Mouse (Mus musculus) kidney, adult 2 months (tissue): Measurements from ENCODE around the gene Isx. TPM values are rescaled to one million over a fixed set of nuclear protein-coding genes. Genes with fewer than 3 reads are reported as not detected.

ENCODE experiments used
- DNase-seq: peaks from one replicate; pipeline ENCODE4 v3.0.0; 2021
- H3K27ac ChIP-seq: fragments of 200-500 bp; 2 replicates; pipeline ENCODE4 v1.5.1; 2012; ENCODE audit warnings: low read depth, low read length, control low read depth, inconsistent platforms; ENCODE audit not compliant: insufficient read depth
- H3K27me3 ChIP-seq: fragments of 200-500 bp; replicated peaks from 2 replicates; pipeline ENCODE4 v1.6.1; 2012; ENCODE audit warnings: mild to moderate bottlenecking, moderate library complexity, low read length, inconsistent platforms; ENCODE audit not compliant: control insufficient read depth, insufficient read depth
- H3K36me3 ChIP-seq: fragments of 200-500 bp; 2 replicates; pipeline ENCODE4 v1.6.1; 2012; ENCODE audit warnings: mild to moderate bottlenecking, moderate library complexity, low read length, inconsistent platforms; ENCODE audit not compliant: control insufficient read depth, insufficient read depth
- H3K4me1 ChIP-seq: fragments of 200-500 bp; 2 replicates; pipeline ENCODE4 v1.6.1; 2011; ENCODE audit warnings: low read length; ENCODE audit not compliant: control insufficient read depth, insufficient read depth
- H3K4me3 ChIP-seq: fragments of 200-500 bp; 2 replicates; pipeline ENCODE4 v1.5.1; 2011; ENCODE audit warnings: mild to moderate bottlenecking, low read depth, low read length, control low read depth; ENCODE audit not compliant: insufficient read depth
- CTCF ChIP-seq: fragments of 200-500 bp; conservative IDR thresholded peaks from 2 replicates; pipeline ENCODE4 v1.5.1; 2011; ENCODE audit warnings: low read depth, mild to moderate bottlenecking, control low read depth, low read length, moderate library complexity, mixed read lengths; ENCODE audit not compliant: insufficient read depth, insufficient read length
- POLR2A ChIP-seq: fragments of 200-500 bp; IDR thresholded peaks from one replicate; pipeline ENCODE4 v1.6.1; 2011; ENCODE audit warnings: low read depth, low read length, control low read depth
- WGBS: fragments of 180-500 bp; shearing (Covaris S2); methylation state at CpG from one replicate; pipeline ENCODE4 v1.1.7; 2018; 5-methylcytosine and 5-hydroxymethylcytosine counted together
- polyA plus RNA-seq: library from polyadenylated mRNA; depleted of rRNA; stranded (reverse); fragments of >200 nt; gene quantifications from 2 replicates; pipeline ENCODE4 v1.2.3, GENCODE M21; 2012; rRNA removed

The Isx gene
- not detected in 2 replicates for polyA plus RNA-seq

DNA sequence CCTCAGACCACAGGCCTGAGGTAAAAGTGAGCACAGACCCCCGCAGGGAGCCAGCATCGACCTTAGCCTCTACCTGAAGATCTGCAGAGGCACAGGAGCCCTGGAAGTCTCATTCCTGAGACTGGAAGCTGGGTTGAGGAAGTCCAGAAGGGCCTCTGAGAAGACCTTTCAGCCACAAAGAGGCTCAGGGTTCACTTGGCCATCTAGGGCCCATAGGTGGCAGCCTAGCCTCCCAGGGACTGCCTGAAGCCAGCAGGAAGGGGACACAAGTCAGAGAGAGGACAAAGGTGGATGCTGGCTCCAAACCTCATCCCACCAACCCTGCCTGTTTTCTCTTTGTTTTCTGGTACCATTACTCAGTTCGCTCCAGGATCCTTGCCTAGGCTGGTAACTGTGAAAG lies at the start of gene Isx:
Gene Isx, plus strand, starts transcription at position 234 of the 400 bp plus-strand sequence.
- no peak for DNase-seq
- H3K27me3 ChIP-seq, result no peaks in the 10 kb centered on the region
- WGBS, result 85% methylated on average over 3 of the region's 3 CpGs
- no peak within 1 kb of the TSS for H3K27ac ChIP-seq
- TF ChIP-seq CTCF (no peak), POLR2A (no peak)
- H3K4me1 ChIP-seq, result no peaks in the 10 kb centered on the region
- no peaks in the 10 kb centered on the region for H3K36me3 ChIP-seq
- H3K4me3 ChIP-seq, result no peak within 1 kb of the TSS

DNA sequence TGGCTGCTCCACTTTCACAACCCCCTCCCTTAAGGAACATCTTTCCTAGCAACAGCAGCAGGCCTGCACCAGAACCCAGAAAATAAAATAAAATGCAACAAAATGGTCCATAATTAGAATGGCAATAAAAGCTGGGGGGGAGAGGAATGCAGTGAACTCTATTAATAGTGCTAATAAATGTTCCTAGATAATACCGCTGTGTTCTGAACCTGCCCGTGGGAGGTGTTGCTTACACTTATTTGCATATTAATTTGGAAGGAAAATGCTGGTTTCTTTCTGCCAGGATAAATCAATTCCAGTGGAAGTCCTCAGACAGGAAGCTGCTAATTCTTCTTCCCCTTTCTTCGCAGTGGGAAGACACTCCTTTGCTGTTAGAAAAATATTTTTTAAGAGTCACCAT lies 45.3 kb upstream of the Isx start:
- DNase-seq, result no peak
- Histone ChIP-seq H3K27me3 (no peaks in the 10 kb centered on the region), H3K36me3 (no peaks in the 10 kb centered on the region), H3K27ac (no peak overlapping the region), H3K4me3 (no peak overlapping the region), H3K4me1 (no peaks in the 10 kb centered on the region)
- TF ChIP-seq CTCF (no peak), POLR2A (no peak)
- 33% methylated on average over 3 of the region's 3 CpGs for WGBS

DNA sequence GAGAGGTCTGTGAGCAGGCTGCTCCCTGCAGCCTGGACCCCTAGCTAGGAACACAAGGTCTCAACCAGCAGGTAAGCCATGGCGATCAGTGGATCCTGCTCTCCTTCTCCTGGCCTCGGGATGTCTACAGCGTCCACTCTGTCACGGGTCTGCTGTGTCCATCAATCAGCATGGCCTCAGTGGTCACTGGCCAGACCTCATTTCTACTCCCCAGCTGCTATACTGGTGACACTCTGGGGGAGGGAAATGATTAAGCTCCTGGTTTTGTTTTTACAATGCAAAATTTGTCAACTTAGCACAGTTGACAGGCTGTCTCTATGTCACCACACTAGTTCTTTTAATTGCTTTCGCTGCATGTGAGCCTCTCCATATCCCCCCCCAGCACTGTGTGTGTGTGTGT lies 41.7 kb upstream of the Isx start:
- Histone ChIP-seq H3K27me3 (no peaks in the 10 kb centered on the region), H3K27ac (no peak overlapping the region), H3K36me3 (no peaks in the 10 kb centered on the region), H3K4me1 (no peaks in the 10 kb centered on the region), H3K4me3 (no peak overlapping the region)
- TF ChIP-seq CTCF (no peak), POLR2A (no peak)
- WGBS, result 28% methylated on average over 5 of the region's 5 CpGs
- DNase-seq, result no peak

DNA sequence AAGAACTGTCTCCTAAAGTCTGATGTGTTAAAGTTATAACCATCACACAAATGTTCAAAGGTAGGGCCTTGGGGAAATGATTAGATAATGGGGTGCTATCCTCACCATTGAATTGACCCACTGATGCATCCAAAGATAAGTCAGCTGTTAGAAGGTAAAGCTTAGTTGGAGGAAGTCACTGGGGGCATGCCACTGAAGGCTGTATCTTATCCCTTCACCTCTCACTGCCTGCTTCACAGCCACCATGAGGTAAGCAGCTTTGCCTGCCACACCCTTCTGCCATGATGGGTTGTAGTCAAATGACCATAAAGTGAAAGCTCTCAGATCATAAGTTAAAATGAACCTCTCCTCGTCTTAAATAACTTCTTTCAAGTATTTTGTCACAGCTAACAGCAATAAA lies 38.7 kb upstream of the Isx start:
- DNase-seq, result no peak
- Histone ChIP-seq H3K27ac (no peak overlapping the region), H3K36me3 (no peaks in the 10 kb centered on the region), H3K27me3 (no peaks in the 10 kb centered on the region), H3K4me3 (no peak overlapping the region), H3K4me1 (no peaks in the 10 kb centered on the region)
- TF ChIP-seq POLR2A (no peak), CTCF (no peak)
- WGBS, result 33% methylated on average over 1 of the region's 1 CpGs

DNA sequence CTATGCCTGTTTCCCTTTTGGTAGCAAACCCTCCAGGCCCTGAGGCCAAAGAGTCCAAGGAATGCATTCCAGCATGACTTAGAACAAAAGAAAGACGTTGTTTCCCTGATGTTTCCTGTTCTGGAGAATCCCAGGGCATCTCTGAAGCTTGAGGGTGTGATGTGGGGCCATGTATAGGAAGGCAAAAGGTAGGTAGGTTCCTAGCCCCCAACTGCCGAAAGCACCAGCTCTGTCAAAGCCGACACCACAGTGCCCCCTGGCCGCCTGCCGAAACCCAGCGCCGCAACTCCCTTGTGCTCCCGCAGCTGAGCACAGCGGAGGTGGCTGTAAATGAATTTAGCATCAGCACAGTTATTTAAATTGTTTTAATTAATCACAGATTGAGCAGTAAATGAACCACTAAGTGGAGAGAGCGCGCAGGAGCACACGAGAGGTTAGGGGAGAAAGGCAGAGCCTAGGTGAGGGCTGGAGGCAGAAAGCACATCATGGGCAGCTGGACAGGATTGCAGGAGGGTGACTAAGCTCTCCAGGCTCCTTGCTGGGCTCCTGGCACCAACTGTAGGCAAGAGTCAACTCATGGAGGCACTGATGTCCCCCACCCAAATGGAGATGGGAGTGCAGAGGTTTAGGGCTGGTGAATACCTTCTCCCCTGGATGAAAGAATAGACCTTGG lies 25.5 kb upstream of the Isx start:
- WGBS, result 12% methylated on average over 12 of the region's 12 CpGs
- H3K27ac ChIP-seq, result no peak overlapping the region
- no peaks in the 10 kb centered on the region for H3K4me1 ChIP-seq
- H3K4me3 ChIP-seq, result no peak overlapping the region
- TF ChIP-seq POLR2A, result no peak
- no peaks in the 10 kb centered on the region for H3K36me3 ChIP-seq
- H3K27me3 ChIP-seq, result no peaks in the 10 kb centered on the region; the same call in 1 of the 2 replicates
- no peak for DNase-seq

DNA sequence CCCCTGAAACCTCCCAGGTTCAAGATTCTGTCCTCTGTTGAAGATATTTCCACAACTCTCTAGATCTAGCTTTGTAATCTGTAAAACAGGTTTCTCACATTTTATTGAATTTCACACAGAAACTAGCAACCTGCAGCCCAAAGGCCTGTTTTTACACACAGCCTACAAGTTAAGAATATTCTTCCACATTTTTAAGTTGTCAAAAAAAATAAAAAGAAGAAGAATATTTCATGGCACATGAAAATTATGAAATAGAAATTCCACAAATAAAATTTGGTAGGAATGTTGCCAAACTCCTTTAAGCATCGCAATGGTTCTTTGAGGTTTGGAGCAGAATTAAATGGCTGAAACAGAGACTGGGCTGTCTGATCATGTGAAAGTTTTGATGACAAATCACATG lies 24.3 kb upstream of the Isx start:
- TF ChIP-seq CTCF (no peak), POLR2A (no peak)
- 94% methylated on average over 1 of the region's 1 CpGs for WGBS
- Histone ChIP-seq H3K4me3 (no peak overlapping the region), H3K27me3 (no peaks in the 10 kb centered on the region; the same call in 1 of the 2 replicates), H3K36me3 (no peaks in the 10 kb centered on the region), H3K4me1 (no peaks in the 10 kb centered on the region), H3K27ac (no peak overlapping the region)
- no peak for DNase-seq

DNA sequence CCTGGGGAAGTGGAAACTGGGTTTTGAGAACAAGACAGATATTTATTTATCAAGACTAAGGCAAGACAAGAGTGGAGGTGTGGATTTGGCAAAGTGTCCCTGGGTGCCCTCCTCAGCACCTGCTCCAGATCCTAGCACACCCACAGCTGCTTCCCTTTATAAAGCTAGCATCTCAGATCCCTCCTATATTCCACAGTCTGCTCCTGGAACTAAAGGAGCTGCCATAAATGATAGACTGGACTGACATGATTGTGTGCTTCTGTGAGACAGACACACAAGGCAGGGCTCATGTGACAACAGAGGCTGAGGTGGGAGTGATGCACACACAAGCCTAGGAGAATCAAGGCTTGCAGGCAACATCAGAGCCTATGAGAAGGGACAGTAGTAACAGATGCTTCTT lies 22.0 kb upstream of the Isx start:
- no peaks in the 10 kb centered on the region; the same call in 1 of the 2 replicates for H3K27me3 ChIP-seq
- no peak for DNase-seq
- no peak overlapping the region for H3K4me3 ChIP-seq
- H3K27ac ChIP-seq, result no peak overlapping the region
- H3K4me1 ChIP-seq, result no peaks in the 10 kb centered on the region
- TF ChIP-seq POLR2A (no peak), CTCF (no peak)
- H3K36me3 ChIP-seq, result no peaks in the 10 kb centered on the region

DNA sequence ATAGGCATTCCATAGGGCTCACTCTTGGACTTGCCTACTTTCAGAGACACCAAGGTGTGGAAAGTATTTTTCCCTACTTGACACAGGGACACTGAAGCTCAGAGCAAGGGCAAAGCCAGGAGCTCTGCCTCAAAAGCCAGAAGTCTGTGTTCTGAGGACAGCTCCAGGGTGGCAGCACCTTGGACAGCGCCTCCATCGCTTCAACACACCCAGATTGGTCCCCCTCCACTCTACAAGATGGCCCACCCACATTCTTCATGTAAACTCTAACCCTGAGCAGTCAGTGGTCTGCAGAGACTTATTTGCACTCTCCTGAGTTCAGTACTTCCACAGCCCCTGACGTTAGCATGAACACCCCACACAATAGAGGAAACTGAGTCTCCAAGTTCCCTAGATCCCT lies 21.1 kb upstream of the Isx start:
- 19% methylated on average over 3 of the region's 3 CpGs for WGBS
- no peaks in the 10 kb centered on the region for H3K4me1 ChIP-seq
- TF ChIP-seq CTCF, result no peak
- TF ChIP-seq POLR2A, result no peak
- H3K36me3 ChIP-seq, result no peaks in the 10 kb centered on the region
- H3K27ac ChIP-seq, result no peak overlapping the region
- H3K4me3 ChIP-seq, result no peak overlapping the region
- DNase-seq, result no peak
- H3K27me3 ChIP-seq, result no peaks in the 10 kb centered on the region
